Mouse (Mus musculus): Measurements from ENCODE around the gene Slc45a2.

Slc45a2 gene

DNA sequence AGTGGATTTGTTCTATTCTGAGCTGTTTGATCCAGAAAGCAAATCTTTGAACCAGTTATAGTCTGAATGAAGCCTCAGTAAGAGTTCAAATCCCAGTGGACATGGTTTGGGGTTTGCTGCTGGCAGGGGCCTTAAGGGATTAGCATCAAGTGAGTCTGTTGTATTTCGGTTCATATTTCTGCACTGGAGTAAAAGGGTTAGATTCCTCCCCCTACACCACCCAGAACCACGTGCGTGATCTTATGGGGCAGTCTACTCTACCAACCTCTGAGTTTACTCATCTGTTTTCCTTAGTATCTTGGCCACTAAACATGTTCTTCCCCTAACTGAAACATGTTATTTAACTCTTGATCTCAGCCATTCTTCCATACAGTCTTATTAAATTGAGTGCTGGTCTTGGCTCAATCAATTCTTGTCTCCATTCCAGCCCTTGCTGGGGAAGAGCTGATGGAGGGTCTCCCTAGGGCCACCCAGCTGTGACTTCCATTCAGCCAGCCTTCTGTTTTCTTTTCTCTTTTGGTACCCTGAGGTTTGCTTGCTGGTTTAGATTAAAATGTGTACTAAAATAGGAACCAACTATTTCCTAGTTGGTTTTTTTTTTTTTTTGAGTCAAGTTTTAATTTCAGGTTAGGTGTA, 75.3 kb downstream of the Slc45a2 start:
- DNase-seq: no peak
